In genomic region chr7:28780067-28780658, GRCm38 (mm10) we compare ENCODE assay signal across 8 mouse cellular contexts. TPM values are rescaled to one million over a fixed set of nuclear protein-coding genes. Genes with fewer than 3 reads are reported as not detected.
DNase-seq lines count a peak whose midpoint lies in the region; ATAC-seq and TF ChIP-seq lines count a peak whose summit lies in the region.

No protein-coding gene starts in this region.

- H3K27ac ChIP-seq in hindbrain, embryonic 12.5 days = peak overlapping the region; percentile 55
- no peak overlapping the region for H3K27ac ChIP-seq in lung, postnatal 0 days (ENCODE audit: low read length)

- peak; percentile 71 for ATAC-seq in frontal cortex, adult (ENCODE audit: low TSS enrichment)
- ATAC-seq in hindbrain, embryonic 12.5 days (ENCODE audit: low FRiP score) = peak; percentile 70
- ATAC-seq in lung, postnatal 0 days = peak; percentile 83

- whole genome bisulfite sequencing in hindbrain, embryonic 12.5 days = 44% methylated on average over 6 of the region's 6 CpGs
- WGBS in lung, postnatal 0 days = 45% methylated on average over 6 of the region's 6 CpGs

- no peaks in the 10 kb centered on the region for H3K9me3 ChIP-seq in hindbrain, embryonic 12.5 days (replicated peaks)
- H3K9me3 ChIP-seq in lung, postnatal 0 days (ENCODE audit: low read length) = no peaks in the 10 kb centered on the region

- H3K4me1 ChIP-seq in hindbrain, embryonic 12.5 days = peaks cover 5% of the 10 kb centered on the region
- no peaks in the 10 kb centered on the region for H3K4me1 ChIP-seq in lung, postnatal 0 days (ENCODE audit: insufficient read depth, low read depth, low read length)

- peaks cover 41% of the 10 kb centered on the region for H3K36me3 ChIP-seq in hindbrain, embryonic 12.5 days
- H3K36me3 ChIP-seq in lung, postnatal 0 days (ENCODE audit: insufficient read depth, low read length) = no peaks in the 10 kb centered on the region; the same call in none of the 2 replicates

- no peaks in the 10 kb centered on the region for H3K27me3 ChIP-seq in hindbrain, embryonic 12.5 days
- no peaks in the 10 kb centered on the region for H3K27me3 ChIP-seq in lung, postnatal 0 days (replicated peaks; ENCODE audit: insufficient read depth, low read length)

- DNase-seq in MN1 (ENCODE audit: low spot score) = peak; percentile 88
- peak; percentile 92 for DNase-seq in cerebellum, adult 8-10 months
- peak; percentile 95 to 96 for DNase-seq in layer of hippocampus, postnatal 10 days (ENCODE audit: low spot score in 2 of 2)
- DNase-seq in lung, postnatal 0 days (ENCODE audit: low spot score) = peak; percentile 92
- peak; percentile 74 for DNase-seq in ovary, postnatal 36 days (ENCODE audit: low spot score)
- DNase-seq in thymus, postnatal 14 days = peak; percentile 95

- H3K4me3 ChIP-seq in hindbrain, embryonic 12.5 days = no peak overlapping the region
- H3K4me3 ChIP-seq in lung, postnatal 0 days (ENCODE audit: low read depth, low read length) = no peak overlapping the region

- peak; percentile 84 for TF ChIP-seq CTCF in lung, postnatal 0 days (IDR thresholded peaks at IDR 0.05)

- TF ChIP-seq EP300 in lung, postnatal 0 days (IDR thresholded peaks at IDR 0.05) = peak; percentile 20; the same call in 1 of the 2 replicates

- H3K9ac ChIP-seq in hindbrain, embryonic 12.5 days = 0 out of 2 replicates have a peak overlapping the region, but pooled peaks have one; percentile 39
- no peak overlapping the region for H3K9ac ChIP-seq in lung, postnatal 0 days (replicated peaks; ENCODE audit: low read depth)

- no peak overlapping the region for H3K4me2 ChIP-seq in hindbrain, embryonic 12.5 days (replicated peaks)
- no peak overlapping the region for H3K4me2 ChIP-seq in lung, postnatal 0 days (replicated peaks; ENCODE audit: low read depth, low read length)

RNA-seq across cellular contexts. Expression of gene Rinl, which starts 8.6 kb away (rescaled TPM):
- 2.2 and 2.7 TPM in 2 replicates for polyA plus RNA-seq in hindbrain, embryonic 12.5 days (2016; fragmentation: Nextera tagmentation; extraction: Ambion mirVana)
- total RNA-seq in layer of hippocampus, postnatal 10 days (2021) = 1 to 10 TPM; 1.5 to 2.0 TPM
- polyA plus RNA-seq in lung, postnatal 0 days (2015; fragmentation: Nextera tagmentation; extraction: Ambion mirVana) = 10.2 and 12.9 TPM in 2 replicates

RNA-seq across cellular contexts. Expression of gene Nfkbib, which starts 12.9 kb away (rescaled TPM):
- 39.8 and 43.0 TPM in 2 replicates for polyA plus RNA-seq in hindbrain, embryonic 12.5 days (2016; fragmentation: Nextera tagmentation; extraction: Ambion mirVana)
- 10 to 100 TPM; 32.2 to 35.8 TPM for total RNA-seq in layer of hippocampus, postnatal 10 days (2021)
- 42.3 and 42.7 TPM in 2 replicates for polyA plus RNA-seq in lung, postnatal 0 days (2015; fragmentation: Nextera tagmentation; extraction: Ambion mirVana)

RNA-seq across cellular contexts. Expression of gene Sirt2, which starts 13.6 kb away (rescaled TPM):
- 90.1 and 90.4 TPM in 2 replicates for polyA plus RNA-seq in hindbrain, embryonic 12.5 days (2016; fragmentation: Nextera tagmentation; extraction: Ambion mirVana)
- total RNA-seq in layer of hippocampus, postnatal 10 days (2021) = 100 to 1,000 TPM; 150 to 167 TPM
- 55.4 and 57.1 TPM in 2 replicates for polyA plus RNA-seq in lung, postnatal 0 days (2015; fragmentation: Nextera tagmentation; extraction: Ambion mirVana)

RNA-seq across cellular contexts. Expression of gene Ccer2, which starts 24.2 kb away (rescaled TPM):
- polyA plus RNA-seq in hindbrain, embryonic 12.5 days (2016; fragmentation: Nextera tagmentation; extraction: Ambion mirVana) = 3.2 and 4.0 TPM in 2 replicates
- under 1 TPM; 0.46 to 0.54 TPM for total RNA-seq in layer of hippocampus, postnatal 10 days (2021)
- polyA plus RNA-seq in lung, postnatal 0 days (2015; fragmentation: Nextera tagmentation; extraction: Ambion mirVana) = not detected in 2 replicates

RNA-seq across cellular contexts. Expression of gene Hnrnpl, which starts 28.2 kb away (rescaled TPM):
- polyA plus RNA-seq in hindbrain, embryonic 12.5 days (2016; fragmentation: Nextera tagmentation; extraction: Ambion mirVana) = 297 and 345 TPM in 2 replicates
- 100 to 1,000 TPM; 441 to 521 TPM for total RNA-seq in layer of hippocampus, postnatal 10 days (2021)
- polyA plus RNA-seq in lung, postnatal 0 days (2015; fragmentation: Nextera tagmentation; extraction: Ambion mirVana) = 151 and 154 TPM in 2 replicates
